Mouse (Mus musculus) liver, embryonic 14.5 days (tissue): ENCODE results near the gene Acan. TPM values are rescaled to one million over a fixed set of nuclear protein-coding genes. Genes with fewer than 3 reads are reported as not detected.
A peak's percentile ranks its signal among the peaks of the same experiment; 100 is the strongest.

Experiments
- ATAC-seq: fragments of 200-750 bp; cut with Nextera tagmentation; 2 replicates; pipeline ENCODE4 v1.8.0; 2017; ENCODE audit warnings: moderate number of reproducible peaks, mild to moderate bottlenecking, moderate library complexity; ENCODE audit not compliant: insufficient read depth
- DNase-seq, 3 experiments: peaks; one replicate each; pipeline ENCODE4 v3.0.0-alpha.2; 2012 to 2013; ENCODE audit warnings: low read depth in 3 of 3, low spot score in 3 of 3
- H3K27ac ChIP-seq: fragments of 300-500 bp; sonication (generic); 2 replicates; pipeline ENCODE4 v1.5.1; 2014; ENCODE audit warnings: moderate library complexity, mild to moderate bottlenecking, control low read depth, inconsistent platforms
- H3K27me3 ChIP-seq: fragments of 300-500 bp; sonication (generic); 2 replicates; pipeline ENCODE4 v1.6.1; 2014; ENCODE audit warnings: mild to moderate bottlenecking, low read length, moderate library complexity; ENCODE audit not compliant: control insufficient read depth, insufficient read depth
- H3K36me3 ChIP-seq: fragments of 300-500 bp; sonication (generic); replicated peaks from 2 replicates; pipeline ENCODE4 v1.6.1; 2014; ENCODE audit warnings: low read depth; ENCODE audit not compliant: control insufficient read depth, insufficient read depth
- H3K4me1 ChIP-seq, 2 experiments: fragments of 200-500 bp in 1 of 2; fragments of 300-500 bp in 1 of 2; sonication (generic) in 1 of 2; replicated peaks; 2 replicates each; pipeline ENCODE4 v1.6.1; 2012 to 2014; ENCODE audit warnings: antibody characterized with exemption in 1 of 2, inconsistent platforms in 1 of 2, low read length in 1 of 2; ENCODE audit not compliant: control insufficient read depth in 2 of 2, insufficient read depth in 2 of 2
- H3K4me2 ChIP-seq: fragments of 300-500 bp; sonication (generic); 2 replicates; pipeline ENCODE4 v1.6.1; 2014; ENCODE audit warnings: low read depth, mild to moderate bottlenecking, control low read depth, moderate library complexity
- H3K4me3 ChIP-seq, 2 experiments: fragments of 200-500 bp in 1 of 2; fragments of 300-500 bp in 1 of 2; sonication (generic) in 1 of 2; 2 replicates each; pipeline ENCODE4 v1.5.1; 2012 to 2014; ENCODE audit warnings: low read depth in 2 of 2, low read length in 2 of 2, mild to moderate bottlenecking in 2 of 2, control low read depth in 1 of 2, inconsistent platforms in 1 of 2, moderate library complexity in 1 of 2; ENCODE audit not compliant: insufficient read depth in 1 of 2
- H3K9ac ChIP-seq: fragments of 300-500 bp; sonication (generic); replicated peaks from 2 replicates; pipeline ENCODE4 v1.6.1; 2014; ENCODE audit warnings: mild to moderate bottlenecking, control low read depth, moderate library complexity
- H3K9me3 ChIP-seq: fragments of 300-500 bp; sonication (generic); 2 replicates; pipeline ENCODE4 v1.6.1; 2016; ENCODE audit warnings: low read length, mixed read lengths; ENCODE audit not compliant: control insufficient read depth
- CTCF ChIP-seq: IDR thresholded peaks from 2 replicates; pipeline ENCODE4 v1.5.1; 2016; ENCODE audit warnings: antibody characterized with exemption, low read depth, control low read depth
- EP300 ChIP-seq: IDR thresholded peaks from 2 replicates; pipeline ENCODE4 v1.6.1; 2016; ENCODE audit warnings: antibody characterized with exemption, low read depth
- WGBS: fragments of 180-500 bp; shearing (Covaris S2); extraction: QIAGEN DNeasy Blood & Tissue Kit; methylation state at CpG from one replicate; pipeline ENCODE4 v1.1.7; 2014; ENCODE audit not compliant: insufficient replicate concordance; 5-methylcytosine and 5-hydroxymethylcytosine counted together
- polyA plus RNA-seq, 2 experiments: library from polyadenylated mRNA; depleted of rRNA in 1 of 2; stranded (reverse) in 1 of 2; unstranded in 1 of 2; fragments of >200 nt; fragmentation: Nextera tagmentation in 1 of 2; extraction: Ambion mirVana in 1 of 2; gene quantifications; 2 replicates each; pipeline versions ENCODE4 v1.2.1 to v1.2.3; 2012 to 2014

Gene Acan
- polyA plus RNA-seq, 2 experiments, result 0.04 TPM; not detected in 1

DNA sequence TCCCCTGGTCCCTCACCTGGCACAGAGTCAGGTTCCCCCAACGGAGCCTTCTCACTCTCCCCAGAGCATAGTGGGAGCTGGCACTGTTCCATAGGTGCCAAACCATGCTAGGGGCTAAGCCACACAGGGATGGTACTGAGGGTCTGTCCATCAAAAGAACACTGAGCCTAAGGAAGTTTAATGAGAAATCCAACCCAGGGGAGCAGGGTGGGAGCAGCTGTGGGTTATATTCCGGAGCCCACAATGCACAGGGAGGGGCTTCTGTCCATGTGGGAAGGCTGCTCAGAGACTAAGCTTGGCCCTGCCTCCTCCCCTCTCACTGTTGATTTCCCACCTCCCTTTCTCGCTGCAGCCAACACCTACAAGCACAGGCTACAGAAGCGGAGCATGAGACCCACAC, 60.6 kb downstream of the Acan start:
- Histone ChIP-seq H3K4me2 (no peak overlapping the region), H3K9me3 (no peaks in the 10 kb centered on the region), H3K4me1 (no peaks in the 10 kb centered on the region), H3K36me3 (no peaks in the 10 kb centered on the region), H3K9ac (no peak overlapping the region), H3K4me3 (no peak overlapping the region), H3K27me3 (no peaks in the 10 kb centered on the region), H3K27ac (no peak overlapping the region)
- WGBS, result 55% methylated on average over 4 of the region's 4 CpGs
- no peak for DNase-seq
- TF ChIP-seq EP300, result no peak
- no peak for TF ChIP-seq CTCF
- no peak for ATAC-seq

DNA sequence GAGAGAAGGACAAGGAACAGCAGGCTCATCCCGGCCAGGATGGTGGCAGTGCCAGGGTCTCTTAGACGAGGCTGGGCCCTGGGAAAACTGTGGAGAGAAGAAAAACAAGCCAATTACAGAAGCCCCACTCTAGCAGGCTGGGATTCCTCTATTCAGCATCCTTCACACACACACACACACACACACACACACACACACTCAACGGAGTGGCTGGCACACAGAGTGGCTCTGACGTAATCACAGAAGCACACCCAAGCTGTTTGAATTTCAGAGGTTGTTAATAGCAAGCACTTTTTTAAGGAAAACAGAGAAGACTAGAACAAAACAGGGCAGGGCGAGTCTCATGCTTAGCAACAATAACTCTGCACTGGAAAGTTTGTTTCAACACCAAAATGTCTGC, 70.2 kb downstream of the Acan start:
- WGBS, result 53% methylated on average over 5 of the region's 5 CpGs
- ATAC-seq, result no peak
- Histone ChIP-seq H3K27me3 (no peaks in the 10 kb centered on the region), H3K27ac (no peak overlapping the region), H3K4me3 (no peak overlapping the region), H3K36me3 (no peaks in the 10 kb centered on the region), H3K4me1 (no peaks in the 10 kb centered on the region), H3K4me2 (no peak overlapping the region), H3K9me3 (no peaks in the 10 kb centered on the region), H3K9ac (no peak overlapping the region)
- TF ChIP-seq EP300, result no peak
- TF ChIP-seq CTCF, result no peak
- DNase-seq, result no peak

DNA sequence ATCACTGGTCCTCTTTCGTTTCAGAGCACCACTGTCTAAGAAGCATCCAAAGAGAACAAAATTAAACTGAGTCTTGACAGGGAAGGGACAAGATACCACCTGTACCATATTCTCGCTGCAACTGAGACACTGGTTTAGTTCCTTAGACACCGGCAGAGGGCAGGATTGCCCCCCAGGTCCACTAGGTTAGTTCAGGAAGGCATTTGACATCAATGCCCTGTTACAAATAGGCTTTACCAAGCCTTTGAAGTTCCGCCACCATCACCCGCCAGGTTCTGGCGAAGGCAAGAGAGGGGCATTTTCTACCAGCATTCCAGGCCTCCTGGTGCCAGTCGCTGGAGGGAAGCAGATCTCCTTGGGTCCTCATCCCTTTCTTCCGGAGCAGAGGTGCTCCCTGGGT, 76.6 kb downstream of the Acan start:
- no peak overlapping the region for H3K4me3 ChIP-seq

DNA sequence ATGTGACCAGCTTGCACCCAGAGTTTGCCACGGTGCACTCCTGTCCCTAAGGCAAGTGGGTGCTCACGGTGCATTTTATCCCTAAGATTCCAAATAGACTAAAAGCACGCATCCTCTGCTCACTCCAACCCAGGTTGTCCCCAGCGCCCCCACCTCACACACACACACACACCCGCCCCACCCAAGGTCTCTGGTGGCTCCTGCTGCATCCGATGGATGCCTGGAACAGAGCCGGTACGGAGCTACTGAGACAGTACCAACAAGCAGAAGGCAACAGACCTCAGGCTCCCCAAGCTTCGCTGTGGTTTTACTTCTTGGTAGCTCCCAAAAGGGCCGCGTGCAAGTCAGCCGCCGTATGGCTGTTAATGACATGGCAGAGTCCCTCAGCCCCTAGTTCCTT, 77.1 kb downstream of the Acan start:
- Histone ChIP-seq H3K27me3 (no peaks in the 10 kb centered on the region), H3K9ac (no peak overlapping the region), H3K9me3 (no peaks in the 10 kb centered on the region), H3K4me2 (peak overlapping the region; percentile 25), H3K36me3 (no peaks in the 10 kb centered on the region), H3K27ac (no peak overlapping the region), H3K4me1 (no peaks in the 10 kb centered on the region), H3K4me3 (no peak overlapping the region)
- WGBS, result 17% methylated on average over 13 of the region's 13 CpGs
- DNase-seq, result no peak
- TF ChIP-seq EP300 (no peak), CTCF (no peak)
- no peak for ATAC-seq

More for the DNA sequence above, 76.6 kb downstream of the Acan start:
- H3K9ac ChIP-seq, result no peak overlapping the region
- no peak overlapping the region for H3K4me2 ChIP-seq
- 17% methylated on average over 8 of the region's 8 CpGs for WGBS
- DNase-seq (no peak), ATAC-seq (no peak)
- no peaks in the 10 kb centered on the region for H3K27me3 ChIP-seq
- no peaks in the 10 kb centered on the region for H3K36me3 ChIP-seq
- H3K9me3 ChIP-seq, result no peaks in the 10 kb centered on the region
- no peak overlapping the region for H3K27ac ChIP-seq
- no peaks in the 10 kb centered on the region for H3K4me1 ChIP-seq
- TF ChIP-seq EP300 (no peak), CTCF (peak; percentile 22; the same call in 1 of the 2 replicates)

DNA sequence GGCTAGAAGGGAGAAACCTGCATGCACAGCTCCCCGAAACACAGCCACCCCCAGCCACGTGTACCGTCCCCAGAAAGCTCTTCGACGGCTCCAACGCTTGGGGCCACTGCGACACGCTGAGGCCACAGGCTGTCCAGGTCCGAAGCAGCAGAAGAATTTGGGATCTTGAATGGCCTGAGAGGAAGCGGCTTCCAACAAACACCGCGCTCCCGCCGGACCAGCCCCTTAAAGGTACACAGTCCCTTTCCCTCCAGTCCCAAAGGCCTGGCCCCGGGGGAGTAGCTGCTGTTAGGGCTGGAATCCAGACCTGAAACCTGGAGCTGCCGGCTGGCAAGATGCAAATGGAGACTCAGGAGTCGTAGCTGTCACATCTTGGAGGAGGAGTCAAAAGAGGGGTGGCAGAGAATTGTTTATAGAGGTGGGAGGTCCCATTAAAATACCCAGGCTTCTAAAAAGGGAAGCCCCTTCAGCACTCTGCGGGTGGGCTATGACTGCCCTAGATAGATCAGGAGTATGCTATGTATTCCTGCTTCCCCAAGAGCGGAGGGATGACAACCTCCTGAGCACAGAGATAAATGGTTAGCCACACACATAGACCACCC, 77.7 kb downstream of the Acan start, which contains the start of gene Hapln3:
Gene Hapln3, minus strand, starts transcription at position 176 of the 602 bp plus-strand sequence.
- ATAC-seq, result no peak
- TF ChIP-seq CTCF, result no peak
- no peak for TF ChIP-seq EP300
- no peak for DNase-seq

More for the DNA sequence above, 77.7 kb downstream of the Acan start, which contains the start of gene Hapln3:
- Histone ChIP-seq H3K9me3 (no peaks in the 10 kb centered on the region), H3K36me3 (no peaks in the 10 kb centered on the region), H3K9ac (no peak within 1 kb of the TSS), H3K27ac (no peak within 1 kb of the TSS), H3K4me3 (no peak within 1 kb of the TSS), H3K27me3 (no peaks in the 10 kb centered on the region), H3K4me2 (peak within 1 kb of the TSS; percentile 25), H3K4me1 (no peaks in the 10 kb centered on the region)
- WGBS, result 6% methylated on average over 19 of the region's 19 CpGs
